Mouse (Mus musculus): Measurements from ENCODE around the gene Uhrf1bp1l. TPM values are rescaled to one million over a fixed set of nuclear protein-coding genes. Genes with fewer than 3 reads are reported as not detected.

Uhrf1bp1l gene
- total and polyA plus RNA-seq, 3 experiments: 7.9 to 27.7 (median 20.6) TPM

DNA sequence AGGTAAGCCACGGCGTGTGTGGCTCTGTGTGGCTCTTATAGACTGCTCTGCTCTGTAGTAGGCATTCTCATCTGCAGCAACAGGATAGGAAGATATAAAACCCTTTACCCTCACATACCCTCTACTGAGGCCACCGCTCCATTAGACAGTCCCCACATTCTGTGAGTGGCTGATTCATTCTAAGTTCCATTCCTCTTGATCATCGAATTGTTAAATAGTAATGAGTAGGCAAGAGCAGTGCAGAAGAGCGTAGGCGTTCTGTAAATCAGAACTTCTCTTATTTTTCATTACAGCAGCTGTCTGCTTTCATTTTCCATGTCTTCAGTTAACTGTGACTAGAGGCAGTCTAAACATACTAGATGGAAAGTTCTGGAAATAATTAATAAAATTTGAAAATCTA is 31.2 kb downstream of the Uhrf1bp1l start:
- H3K27ac ChIP-seq: no peak overlapping the region
- no peaks in the 10 kb centered on the region; the same call in 1 of the 2 replicates for H3K4me1 ChIP-seq (ENCODE audit: control insufficient read depth, insufficient read depth, low read length)
- DNase-seq: no peak
- no peak overlapping the region for H3K9ac ChIP-seq (ENCODE audit: low read depth, low read length)
- TF ChIP-seq POLR2A (IDR thresholded peaks at IDR 0.05; ENCODE audit: insufficient read depth, low read depth, low read length) (no peak), CTCF (IDR thresholded peaks at IDR 0.05) (no peak), EP300 (IDR thresholded peaks at IDR 0.05; ENCODE audit: insufficient read depth, low read depth, low read length) (no peak)
- no peaks in the 10 kb centered on the region for H3K36me3 ChIP-seq (ENCODE audit: control insufficient read depth, insufficient read depth, low read length)
- H3K79me2 ChIP-seq (replicated peaks; ENCODE audit: control insufficient read depth, insufficient read depth, low read length): no peaks in the 10 kb centered on the region
- intact Hi-C loops (cut with DNase I): no loop called here
- no peak overlapping the region for H3K4me3 ChIP-seq
- WGBS: 88% methylated on average over 6 of the region's 6 CpGs
- no peaks in the 10 kb centered on the region for H3K27me3 ChIP-seq (ENCODE audit: control insufficient read depth, insufficient read depth, low read length)

DNA sequence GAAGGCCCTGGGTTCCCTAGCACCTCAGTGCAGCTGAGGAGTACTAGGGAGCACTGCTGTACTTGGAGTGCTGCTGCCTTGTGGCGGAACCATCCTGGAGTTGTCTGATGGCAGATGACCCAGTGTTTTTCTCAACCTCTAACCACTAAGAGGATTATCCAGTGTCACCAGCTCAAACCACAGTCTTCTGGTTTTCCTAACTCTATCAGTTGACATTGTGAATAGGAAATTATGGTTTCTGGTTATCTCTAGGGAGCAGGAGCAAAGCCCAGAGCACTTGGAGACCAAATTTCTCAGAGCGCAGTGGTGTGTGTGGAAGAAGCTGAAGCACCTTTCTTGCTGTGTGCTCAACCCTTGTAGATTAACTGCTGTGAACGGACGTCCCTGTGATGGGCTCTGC is 47.1 kb downstream of the Uhrf1bp1l start:
- Histone ChIP-seq H3K9ac (ENCODE audit: low read depth, low read length) (no peak overlapping the region), H3K79me2 (replicated peaks; ENCODE audit: control insufficient read depth, insufficient read depth, low read length) (no peaks in the 10 kb centered on the region), H3K4me1 (ENCODE audit: control insufficient read depth, insufficient read depth, low read length) (no peaks in the 10 kb centered on the region), H3K36me3 (ENCODE audit: control insufficient read depth, insufficient read depth, low read length) (no peaks in the 10 kb centered on the region), H3K27me3 (ENCODE audit: control insufficient read depth, insufficient read depth, low read length) (no peaks in the 10 kb centered on the region), H3K27ac (no peak overlapping the region), H3K4me3 (no peak overlapping the region)
- 86% methylated on average over 4 of the region's 4 CpGs for WGBS
- TF ChIP-seq CTCF (IDR thresholded peaks at IDR 0.05) (no peak), POLR2A (IDR thresholded peaks at IDR 0.05; ENCODE audit: insufficient read depth, low read depth, low read length) (no peak), EP300 (IDR thresholded peaks at IDR 0.05; ENCODE audit: insufficient read depth, low read depth, low read length) (no peak)
- no peak for DNase-seq
- intact Hi-C loops (cut with DNase I): no loop called here

DNA sequence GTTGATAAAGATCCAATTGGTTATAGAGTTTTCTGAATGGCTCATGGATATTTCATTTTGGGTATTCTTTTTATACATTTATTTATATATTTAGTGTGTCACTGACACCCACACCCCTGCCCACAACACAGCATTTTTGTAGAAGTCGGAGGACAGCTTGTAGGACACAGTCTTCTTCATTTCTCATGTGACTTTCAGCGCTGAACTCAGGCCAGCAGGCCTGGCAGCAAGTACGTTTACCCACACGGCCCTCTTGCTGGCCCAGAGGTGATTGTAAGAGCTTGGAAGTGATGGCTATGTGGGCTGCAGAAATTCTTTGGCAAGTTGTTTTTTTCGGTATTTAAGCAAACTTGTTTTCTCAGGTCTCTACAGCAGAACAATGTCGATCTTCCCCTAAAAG is 49.3 kb downstream of the Uhrf1bp1l start:
- intact Hi-C loops (cut with DNase I): no loop called here
- Histone ChIP-seq H3K27ac (peak overlapping the region; percentile 5; the same call in 1 of the 2 replicates), H3K9ac (ENCODE audit: low read depth, low read length) (no peak overlapping the region), H3K4me1 (ENCODE audit: control insufficient read depth, insufficient read depth, low read length) (no peaks in the 10 kb centered on the region), H3K27me3 (ENCODE audit: control insufficient read depth, insufficient read depth, low read length) (no peaks in the 10 kb centered on the region), H3K36me3 (ENCODE audit: control insufficient read depth, insufficient read depth, low read length) (no peaks in the 10 kb centered on the region), H3K79me2 (replicated peaks; ENCODE audit: control insufficient read depth, insufficient read depth, low read length) (no peaks in the 10 kb centered on the region), H3K4me3 (no peak overlapping the region)
- TF ChIP-seq CTCF (IDR thresholded peaks at IDR 0.05) (no peak), EP300 (IDR thresholded peaks at IDR 0.05; ENCODE audit: insufficient read depth, low read depth, low read length) (no peak), POLR2A (IDR thresholded peaks at IDR 0.05; ENCODE audit: insufficient read depth, low read depth, low read length) (no peak)
- WGBS: 57% methylated on average over 6 of the region's 6 CpGs
- DNase-seq: peak; percentile 35 to 61

DNA sequence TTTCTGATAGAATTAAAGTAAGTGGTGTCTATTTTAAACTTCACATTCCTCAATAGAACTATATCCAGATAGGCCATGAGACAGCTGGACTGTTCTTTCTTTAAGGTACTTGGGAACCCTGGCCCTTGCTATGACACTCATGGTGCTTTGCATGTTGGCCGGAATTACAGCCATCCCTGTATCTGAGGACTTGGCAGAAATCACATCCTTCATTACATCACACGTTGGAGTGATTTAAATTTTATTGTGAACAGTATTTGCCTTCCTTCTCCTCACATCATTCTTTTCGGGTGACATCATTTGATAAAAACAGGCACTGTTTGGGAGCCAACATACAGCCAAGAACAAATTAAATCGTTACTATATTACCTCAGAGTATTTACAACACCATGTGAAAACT is 74.4 kb downstream of the Uhrf1bp1l start:
- no peak overlapping the region for H3K4me3 ChIP-seq
- TF ChIP-seq CTCF (IDR thresholded peaks at IDR 0.05) (no peak), EP300 (IDR thresholded peaks at IDR 0.05; ENCODE audit: insufficient read depth, low read depth, low read length) (no peak), POLR2A (IDR thresholded peaks at IDR 0.05; ENCODE audit: insufficient read depth, low read depth, low read length) (no peak)
- no peaks in the 10 kb centered on the region for H3K27me3 ChIP-seq (ENCODE audit: control insufficient read depth, insufficient read depth, low read length)
- WGBS: 18% methylated on average over 4 of the region's 4 CpGs
- intact Hi-C loops (cut with DNase I): no loop called here
- no peaks in the 10 kb centered on the region; the same call in 1 of the 2 replicates for H3K4me1 ChIP-seq (ENCODE audit: control insufficient read depth, insufficient read depth, low read length)
- H3K27ac ChIP-seq: no peak overlapping the region
- H3K36me3 ChIP-seq (ENCODE audit: control insufficient read depth, insufficient read depth, low read length): peaks cover 3% of the 10 kb centered on the region
- no peaks in the 10 kb centered on the region for H3K79me2 ChIP-seq (replicated peaks; ENCODE audit: control insufficient read depth, insufficient read depth, low read length)
- DNase-seq: no peak
- no peak overlapping the region for H3K9ac ChIP-seq (ENCODE audit: low read depth, low read length)

DNA sequence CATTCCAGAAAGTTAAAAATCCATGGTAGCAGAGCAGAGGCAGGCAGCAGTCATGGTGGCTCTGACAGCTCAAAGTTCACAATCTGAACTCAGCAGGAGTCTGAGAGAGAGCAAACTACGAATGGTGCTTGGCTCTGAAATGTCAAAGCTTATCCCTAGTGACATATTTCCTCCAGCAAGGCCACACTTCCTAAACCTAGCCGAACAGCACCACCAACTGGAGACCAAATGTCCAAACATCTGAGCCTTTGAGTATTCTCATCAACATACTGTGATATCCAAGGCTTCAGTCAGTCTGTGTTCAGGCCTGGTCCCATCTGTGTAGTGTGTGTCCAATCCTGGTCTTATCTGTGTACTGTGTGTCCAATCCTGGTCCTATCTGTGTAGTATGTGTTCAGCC is 79.1 kb downstream of the Uhrf1bp1l start:
- peaks cover 3% of the 10 kb centered on the region for H3K36me3 ChIP-seq (ENCODE audit: control insufficient read depth, insufficient read depth, low read length)
- H3K79me2 ChIP-seq (replicated peaks; ENCODE audit: control insufficient read depth, insufficient read depth, low read length): no peaks in the 10 kb centered on the region
- WGBS: 19% methylated on average over 2 of the region's 2 CpGs
- H3K4me3 ChIP-seq: no peak overlapping the region
- intact Hi-C loops (cut with DNase I): loop anchor here (10.0 kb wide), 2 partner anchors 169 to 359 kb away; no protein-coding TSS in a partner anchor
- no peak for TF ChIP-seq POLR2A (IDR thresholded peaks at IDR 0.05; ENCODE audit: insufficient read depth, low read depth, low read length)
- no peak for TF ChIP-seq EP300 (IDR thresholded peaks at IDR 0.05; ENCODE audit: insufficient read depth, low read depth, low read length)
- peak; percentile 64 for TF ChIP-seq CTCF (IDR thresholded peaks at IDR 0.05)
- no peak overlapping the region for H3K27ac ChIP-seq
- H3K9ac ChIP-seq (ENCODE audit: low read depth, low read length): no peak overlapping the region
- DNase-seq: peak; percentile 20 to 34
- no peaks in the 10 kb centered on the region; the same call in 1 of the 2 replicates for H3K4me1 ChIP-seq (ENCODE audit: control insufficient read depth, insufficient read depth, low read length)
- H3K27me3 ChIP-seq (ENCODE audit: control insufficient read depth, insufficient read depth, low read length): no peaks in the 10 kb centered on the region

DNA sequence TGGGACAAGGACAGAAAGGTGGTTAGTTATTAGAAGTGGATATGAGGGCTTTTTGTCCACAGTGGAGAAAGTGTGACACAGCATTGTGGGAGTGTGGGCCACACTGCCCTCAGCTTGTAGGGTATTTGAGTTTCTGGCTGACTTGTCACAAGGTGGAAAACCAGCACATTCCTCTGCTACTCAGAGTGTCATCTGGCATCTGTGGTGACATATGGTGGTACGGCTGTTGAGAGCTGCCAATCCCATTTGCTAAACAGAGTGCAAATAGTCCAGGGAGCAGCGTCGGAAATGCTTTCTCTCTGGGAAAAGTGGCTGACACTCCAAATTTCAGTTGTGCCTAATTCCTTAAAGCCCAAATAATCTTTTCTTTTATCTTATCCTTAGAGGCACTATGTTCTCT is 82.1 kb downstream of the Uhrf1bp1l start:
- TF ChIP-seq POLR2A (IDR thresholded peaks at IDR 0.05; ENCODE audit: insufficient read depth, low read depth, low read length) (no peak), EP300 (IDR thresholded peaks at IDR 0.05; ENCODE audit: insufficient read depth, low read depth, low read length) (no peak), CTCF (IDR thresholded peaks at IDR 0.05) (no peak)
- H3K79me2 ChIP-seq (replicated peaks; ENCODE audit: control insufficient read depth, insufficient read depth, low read length): no peaks in the 10 kb centered on the region
- no peak overlapping the region for H3K4me3 ChIP-seq
- no peak overlapping the region for H3K9ac ChIP-seq (ENCODE audit: low read depth, low read length)
- H3K27ac ChIP-seq: no peak overlapping the region
- no peaks in the 10 kb centered on the region for H3K27me3 ChIP-seq (ENCODE audit: control insufficient read depth, insufficient read depth, low read length)
- DNase-seq: no peak
- no peaks in the 10 kb centered on the region for H3K36me3 ChIP-seq (ENCODE audit: control insufficient read depth, insufficient read depth, low read length)
- H3K4me1 ChIP-seq (ENCODE audit: control insufficient read depth, insufficient read depth, low read length): no peaks in the 10 kb centered on the region
- intact Hi-C loops (cut with DNase I): loop anchor here (10.0 kb wide), 2 partner anchors 172 to 362 kb away; no protein-coding TSS in a partner anchor
- 78% methylated on average over 3 of the region's 3 CpGs for WGBS

All from heart, adult 2 months (tissue).